Mouse (Mus musculus): ENCODE data around the gene 4932438H23Rik.
"Not testable (repeated sequence)": the region's sequence is repeated elsewhere in the genome, so short reads cannot be mapped to it uniquely, and the experiment has no call there.

4932438H23Rik gene

DNA sequence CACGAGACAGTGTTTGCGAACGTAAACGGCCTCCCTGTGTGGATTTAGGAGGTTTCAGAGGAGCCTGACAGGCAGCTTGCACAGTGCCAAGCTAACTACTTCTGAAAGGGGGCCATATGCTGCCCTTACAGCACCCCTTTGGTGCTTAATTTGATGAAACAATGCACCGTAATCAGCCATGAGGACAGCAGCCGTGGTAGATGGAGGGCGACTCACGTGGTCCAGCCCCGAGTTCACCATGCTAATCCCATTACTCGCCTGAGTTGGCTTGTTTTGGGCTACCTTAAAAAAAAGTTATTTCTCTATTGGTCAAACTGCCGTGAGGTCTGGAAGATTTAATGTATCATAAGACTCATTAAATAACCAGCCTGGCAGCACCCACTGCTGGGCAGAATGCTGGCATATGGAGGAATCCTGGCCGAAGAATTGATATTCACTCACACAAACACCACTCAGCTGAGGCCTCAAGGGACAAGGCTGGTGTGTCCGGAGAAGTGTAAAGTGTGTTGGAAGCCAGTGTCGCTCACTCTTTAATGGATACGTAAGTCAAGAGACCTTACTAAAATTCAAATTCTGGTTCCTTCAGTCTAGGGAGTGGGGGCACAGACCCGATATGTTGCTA lies 4.6 kb upstream of the 4932438H23Rik start:
- no peak for DNase-seq (ENCODE audit: low spot score)

DNA sequence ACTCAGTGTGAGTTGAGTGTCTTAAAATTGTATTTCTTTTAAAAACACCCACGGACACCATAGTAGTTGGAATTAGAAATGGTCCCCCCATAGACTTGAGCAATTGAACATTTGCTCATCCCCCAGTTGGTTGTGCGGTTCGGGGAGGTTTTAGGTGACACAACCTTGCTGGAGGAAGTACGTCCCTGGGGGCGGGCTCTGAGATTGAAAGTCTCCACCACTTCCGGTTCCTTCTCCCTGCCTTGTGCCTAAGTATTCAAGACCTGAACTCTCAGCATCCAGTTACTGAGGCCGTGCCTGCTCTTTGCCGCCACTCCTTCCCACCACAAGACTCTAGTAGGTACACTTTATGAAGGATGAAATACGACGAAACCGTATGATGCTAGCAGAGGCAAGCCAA lies 2.9 kb upstream of the 4932438H23Rik start:
- no peak for DNase-seq (ENCODE audit: low spot score)

DNA sequence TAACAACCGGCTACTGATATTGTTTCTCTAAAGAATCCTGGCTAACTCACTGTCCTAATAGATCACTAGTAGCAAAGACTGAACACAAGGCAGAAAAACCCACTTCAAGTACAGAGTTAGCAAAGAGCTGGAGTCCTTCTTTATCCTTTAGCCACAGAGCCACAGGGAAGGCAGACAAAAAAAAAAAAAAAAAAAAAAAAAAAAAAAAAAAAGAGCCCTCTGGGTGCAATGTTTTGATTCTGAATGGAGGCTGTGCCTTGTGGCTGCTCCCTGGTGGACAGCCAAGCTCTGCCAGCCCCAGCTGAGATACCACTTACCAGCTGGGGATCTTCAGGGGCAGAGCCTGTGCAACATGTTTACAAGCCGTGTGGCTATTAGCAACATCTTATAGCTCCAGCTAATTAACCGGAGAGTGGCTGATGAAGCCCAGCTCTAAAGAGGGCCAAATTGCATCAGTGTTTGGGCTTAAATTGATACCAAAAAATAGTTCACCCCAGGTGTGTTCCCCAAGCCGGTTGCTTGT lies 2.1 kb upstream of the 4932438H23Rik start:
- DNase-seq (ENCODE audit: low spot score): no peak

DNA sequence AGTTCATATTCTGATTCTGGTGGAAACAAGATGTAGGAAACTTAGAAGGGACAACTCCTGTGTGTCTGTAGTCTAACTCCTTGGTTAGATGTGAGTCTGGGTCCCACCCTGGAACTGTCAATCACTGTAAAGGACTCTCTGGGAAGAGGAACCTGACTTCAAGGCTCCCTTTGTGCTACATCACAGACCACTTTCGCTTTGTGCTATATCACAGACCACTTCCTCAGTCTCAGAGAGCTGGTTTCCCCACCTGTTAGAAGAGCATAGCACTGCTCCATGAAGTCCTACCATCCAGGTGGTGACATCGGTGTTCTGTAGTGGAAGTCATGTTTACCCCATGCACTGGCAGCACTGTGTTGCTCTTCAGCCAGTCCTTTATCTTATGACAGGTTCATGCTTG lies 1.1 kb upstream of the 4932438H23Rik start:
- no peak for DNase-seq (ENCODE audit: low spot score)

DNA sequence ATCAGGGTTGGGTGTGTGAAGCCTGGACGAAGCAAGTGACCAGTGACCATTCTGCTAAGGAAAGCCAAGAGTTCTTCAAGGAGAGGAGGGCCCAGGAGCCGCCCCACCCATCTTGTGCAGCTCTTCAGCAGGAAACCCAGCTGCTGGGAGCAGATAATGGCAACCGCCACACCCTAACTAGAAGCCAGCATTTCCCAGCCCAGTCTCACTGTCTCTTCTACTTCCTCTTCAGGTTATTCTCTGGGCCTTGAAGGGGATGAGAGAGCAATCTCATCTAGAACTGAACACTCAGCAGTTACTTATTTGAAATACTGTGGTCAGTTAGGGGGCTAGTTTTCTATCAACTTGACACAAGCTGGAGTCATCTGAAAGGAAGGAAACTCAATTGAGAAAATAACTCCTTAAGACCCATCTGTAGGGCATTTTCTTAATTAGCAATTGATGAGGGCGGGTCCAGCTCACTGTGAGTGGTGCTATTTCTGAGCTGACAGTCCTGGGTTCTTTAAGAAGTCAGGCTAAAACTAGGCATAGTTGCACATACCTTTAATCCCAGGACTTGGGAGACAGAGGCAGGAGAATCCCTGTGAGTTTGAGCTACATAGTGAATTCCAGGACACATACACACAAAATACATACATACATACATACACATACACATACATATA lies 8.1 kb downstream of the 4932438H23Rik start:
- no peak for DNase-seq (ENCODE audit: low spot score)

DNA sequence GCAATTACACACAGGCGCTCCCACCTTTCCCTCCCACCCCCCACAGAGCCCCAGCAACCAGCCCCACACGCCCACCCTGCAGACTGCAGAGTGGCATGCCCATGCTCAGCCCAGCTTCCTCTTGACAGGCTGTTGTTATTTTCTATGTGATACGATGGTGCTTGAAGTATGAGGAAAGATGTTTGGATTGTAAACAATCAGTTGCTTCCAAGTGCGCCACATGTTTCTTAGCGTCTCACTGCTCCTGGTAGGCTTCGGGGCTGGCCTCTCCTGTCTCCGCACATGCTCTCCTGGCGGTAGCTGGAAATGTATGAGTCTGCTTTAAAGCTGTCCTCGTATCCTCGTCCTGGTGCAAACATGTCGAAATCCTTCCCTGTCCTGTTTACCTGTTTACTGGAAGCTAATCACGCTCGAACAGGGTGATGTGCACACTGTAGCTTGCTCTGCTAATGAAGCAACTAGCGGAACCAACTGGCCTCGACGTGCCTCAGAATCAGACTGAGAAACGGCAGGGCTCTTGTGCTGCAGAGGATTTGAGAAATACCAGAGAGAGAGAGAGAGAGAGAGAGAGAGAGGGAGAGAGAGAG lies 9.6 kb downstream of the 4932438H23Rik start:
- no peak for DNase-seq (ENCODE audit: low spot score)

DNA sequence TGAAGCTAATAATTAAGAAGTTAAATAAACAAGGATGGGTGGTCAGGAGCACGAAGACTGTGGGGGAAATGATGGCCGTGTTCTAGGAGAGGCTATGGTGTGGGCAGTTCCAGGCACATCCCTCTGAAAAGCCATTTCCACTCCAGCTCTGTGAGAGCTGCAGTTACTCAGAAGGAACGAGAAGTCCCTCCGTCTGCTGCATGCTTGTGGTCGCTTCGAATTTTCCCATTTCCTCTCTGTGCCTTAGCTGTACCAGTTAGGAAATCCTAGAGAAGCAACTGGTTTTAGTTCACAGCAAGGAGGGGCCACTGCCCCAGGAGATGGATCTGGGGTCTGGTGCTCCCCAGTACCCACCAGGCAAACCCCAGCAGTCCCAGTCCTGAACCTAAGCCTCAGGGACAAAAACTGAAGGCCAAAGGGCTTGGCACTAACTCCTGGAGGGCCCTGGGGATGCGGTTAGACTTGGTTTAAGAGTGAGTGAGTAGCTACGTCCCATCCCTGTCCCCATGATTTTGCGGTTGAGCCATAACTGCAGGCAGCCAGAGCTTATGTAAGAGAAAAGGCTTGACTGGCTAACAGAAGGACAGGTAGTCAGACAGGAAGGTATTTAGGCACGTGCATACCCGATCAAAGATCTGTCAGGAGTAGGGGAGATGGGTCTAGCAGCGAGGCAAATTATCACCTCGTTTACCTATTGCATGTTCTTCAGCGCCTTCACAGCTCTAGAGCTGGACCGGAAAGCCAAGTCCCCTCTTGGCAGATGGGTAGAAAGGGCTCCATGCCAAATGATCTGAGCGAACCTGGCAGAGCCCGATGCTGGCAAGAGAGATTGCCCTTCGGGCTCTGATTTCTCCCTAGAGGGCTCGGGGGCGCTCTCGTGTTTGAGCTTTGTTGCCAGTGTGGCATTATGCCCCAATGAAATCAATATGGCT lies 10.3 kb downstream of the 4932438H23Rik start:
- no peak for DNase-seq (ENCODE audit: low spot score)

DNA sequence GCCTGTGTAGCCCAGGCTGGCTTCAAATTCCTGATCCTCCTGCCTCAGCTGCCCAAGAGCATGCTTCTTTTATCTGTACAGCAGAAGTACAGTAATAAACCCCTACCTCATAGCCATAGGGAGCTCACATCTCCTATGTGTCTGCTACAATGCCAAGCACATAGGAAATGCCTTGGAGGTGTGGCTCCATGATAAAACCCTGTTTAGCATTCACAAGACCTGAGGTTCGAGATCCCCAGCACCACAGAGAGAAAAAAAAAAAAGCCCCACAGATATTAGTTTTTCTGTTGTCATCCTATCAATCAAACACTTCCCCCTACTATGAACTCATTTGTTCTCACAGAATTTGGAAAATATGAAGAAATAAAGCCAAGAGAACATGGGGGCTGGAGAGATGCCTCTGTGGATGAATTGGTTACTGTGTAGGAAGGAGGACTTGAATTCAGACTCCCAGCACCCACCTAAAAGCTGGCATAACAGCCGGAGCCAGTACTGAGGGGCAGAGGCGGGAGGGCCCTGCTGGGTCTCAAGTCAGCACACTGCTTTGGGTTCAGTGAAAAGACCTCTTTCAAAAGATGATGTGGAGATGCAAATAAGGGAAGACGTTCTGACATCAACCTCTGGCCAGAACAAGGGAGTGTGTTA lies 11.8 kb downstream of the 4932438H23Rik start:
- DNase-seq (ENCODE audit: low spot score): no peak

DNA sequence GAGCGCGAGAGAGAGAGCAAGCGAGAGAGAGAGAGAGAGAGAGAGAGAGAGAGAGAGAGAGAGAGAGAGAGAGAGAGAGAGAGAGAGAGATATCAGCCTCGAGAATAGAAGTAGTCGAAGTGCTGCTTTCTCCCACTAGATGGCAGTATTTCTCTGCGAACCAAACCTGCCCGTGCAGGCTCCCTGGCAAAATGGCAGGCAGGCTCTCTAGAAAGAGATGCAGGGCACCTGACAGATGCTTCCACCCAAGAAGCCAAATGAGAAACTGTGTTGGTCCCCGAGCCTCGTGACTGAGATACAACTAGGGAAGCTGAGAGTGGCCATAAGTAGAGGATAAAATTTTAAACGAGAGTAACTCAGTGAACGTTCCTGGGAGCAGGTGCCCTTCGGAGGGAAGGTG lies 13.4 kb downstream of the 4932438H23Rik start:
- peak; percentile 71 for DNase-seq (ENCODE audit: low spot score)

DNA sequence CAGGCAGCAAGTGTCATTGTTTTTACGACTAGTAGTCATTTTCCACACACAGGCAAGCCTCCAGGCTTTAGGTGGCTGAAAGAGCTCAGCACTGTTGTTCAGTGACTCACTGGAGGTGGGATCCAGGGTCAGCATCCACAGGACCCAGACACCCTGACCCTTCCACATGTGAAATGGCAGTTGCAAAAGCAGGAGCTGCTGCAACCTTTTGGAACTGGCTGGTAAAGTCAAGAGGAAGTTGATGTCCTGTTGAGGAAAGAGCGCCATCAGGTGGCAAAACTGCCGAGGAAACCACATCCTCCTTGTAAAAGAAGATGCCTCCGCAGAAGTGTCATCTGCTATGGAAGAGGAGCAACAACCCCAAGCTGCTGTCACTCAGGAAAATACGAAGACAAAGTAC lies 18.7 kb downstream of the 4932438H23Rik start:
- peak; percentile 16 for DNase-seq (ENCODE audit: low spot score)

DNA sequence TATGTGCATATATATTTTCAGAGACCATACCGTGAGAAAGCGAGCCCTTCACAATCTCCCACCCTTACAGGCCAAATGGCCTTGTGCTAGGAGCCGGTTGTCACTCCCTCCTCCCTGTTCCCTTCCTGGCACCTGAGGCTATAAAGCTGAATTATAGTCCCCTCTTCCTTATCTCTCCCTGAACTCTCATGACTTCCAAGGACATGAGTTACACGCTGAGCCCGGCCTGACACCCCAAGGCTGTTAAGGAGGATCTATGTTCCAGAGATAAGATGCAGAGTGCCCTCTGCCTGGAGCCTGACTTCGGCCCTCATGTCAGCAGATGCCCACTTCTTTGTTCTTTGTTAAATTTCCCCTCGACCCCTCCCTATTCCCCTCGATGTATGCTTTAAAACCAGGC lies 19.5 kb downstream of the 4932438H23Rik start:
- DNase-seq (ENCODE audit: low spot score): not testable (repeated sequence)

DNA sequence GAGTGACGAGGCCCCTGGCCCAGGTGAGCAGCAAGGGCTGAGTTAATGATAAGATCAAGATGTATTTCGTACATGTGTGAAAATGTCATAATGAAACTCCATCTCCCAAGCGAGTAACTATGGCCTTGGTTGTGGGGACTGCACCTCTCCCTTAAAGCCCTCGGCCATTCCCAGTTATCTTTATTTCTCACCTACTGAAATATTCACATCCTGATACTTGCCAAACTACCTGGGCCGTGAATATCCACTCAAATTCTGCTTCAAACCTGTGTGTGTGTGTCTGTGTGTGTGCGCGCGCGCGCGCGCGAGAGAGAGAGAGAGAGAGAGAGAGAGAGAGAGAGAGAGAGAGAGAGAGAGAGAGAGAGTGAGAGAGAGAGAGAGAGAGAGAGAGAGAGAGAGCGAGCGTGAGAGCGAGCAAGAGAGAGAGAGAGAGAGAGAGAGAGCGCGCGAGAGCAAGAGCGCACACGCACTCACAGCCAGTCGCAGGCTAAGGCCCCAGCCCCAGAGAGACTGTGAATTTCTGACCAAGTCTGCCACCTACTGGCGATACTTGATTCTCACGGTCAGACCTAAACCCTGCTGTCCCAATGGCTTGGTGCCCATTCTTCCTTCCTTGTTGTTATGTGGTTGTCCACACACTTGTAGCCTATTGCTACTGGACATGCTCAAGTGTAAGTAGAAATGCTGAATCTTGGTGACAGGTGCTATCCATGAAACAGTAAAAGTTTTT lies 21.6 kb downstream of the 4932438H23Rik start:
- DNase-seq (ENCODE audit: low spot score): peak; percentile 91

DNA sequence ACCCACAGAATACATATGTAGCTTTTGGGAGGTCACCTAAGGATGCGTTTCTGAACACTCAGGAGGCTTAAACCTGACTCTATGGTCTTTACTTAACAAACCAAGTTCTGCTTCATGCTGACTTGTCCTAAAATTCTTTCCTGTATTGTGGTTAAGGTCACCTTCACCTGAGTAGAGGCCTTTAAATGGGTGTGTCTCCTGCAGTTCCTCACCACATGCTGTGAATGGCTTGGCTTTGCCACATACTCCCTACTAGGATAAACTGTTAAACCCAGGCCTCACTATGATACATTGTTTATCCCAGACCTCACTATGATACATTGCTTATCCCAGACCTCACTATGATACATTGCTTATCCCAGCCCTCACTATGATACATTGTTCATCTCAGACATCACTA lies 22.7 kb downstream of the 4932438H23Rik start:
- DNase-seq (ENCODE audit: low spot score): no peak

DNA sequence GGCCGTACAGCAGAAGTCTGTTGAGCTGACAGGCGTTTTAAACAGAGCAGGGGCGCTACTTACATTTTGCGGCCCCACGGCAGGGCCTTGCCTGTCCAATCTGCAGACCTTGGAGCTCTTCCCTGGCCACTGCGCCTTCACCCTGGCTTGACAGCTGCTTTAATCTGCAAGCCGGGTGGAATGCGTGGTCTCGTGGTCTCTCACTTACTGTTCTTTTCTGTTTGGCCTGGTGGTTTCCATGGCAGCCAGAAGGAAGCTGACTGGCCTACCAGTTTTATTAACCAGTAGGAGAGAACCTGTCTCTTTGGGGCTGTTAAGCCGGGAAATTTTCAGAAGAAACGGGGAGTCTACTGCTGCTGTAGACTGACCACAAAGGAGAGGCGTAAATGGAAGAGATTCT lies 26.0 kb downstream of the 4932438H23Rik start:
- no peak for DNase-seq (ENCODE audit: low spot score)

DNA sequence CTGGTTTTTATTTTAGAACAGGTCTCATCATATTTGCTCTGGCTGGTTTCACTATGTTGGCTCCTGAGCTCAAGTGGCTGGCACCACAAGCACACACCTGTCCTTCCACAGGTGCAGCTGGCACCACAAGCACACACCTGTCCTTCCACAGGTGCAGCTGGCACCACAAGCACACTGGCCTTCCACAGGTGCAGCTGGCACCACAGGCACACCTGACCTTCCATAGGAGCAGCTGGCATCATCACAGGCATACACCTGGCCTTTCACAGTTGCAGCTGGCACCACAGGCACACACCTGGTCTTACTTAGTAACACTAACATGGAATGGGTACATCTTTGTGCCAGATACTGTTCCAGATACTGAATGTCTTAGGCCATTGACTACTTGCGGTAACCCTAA lies 27.8 kb downstream of the 4932438H23Rik start:
- no peak for DNase-seq (ENCODE audit: low spot score)

DNA sequence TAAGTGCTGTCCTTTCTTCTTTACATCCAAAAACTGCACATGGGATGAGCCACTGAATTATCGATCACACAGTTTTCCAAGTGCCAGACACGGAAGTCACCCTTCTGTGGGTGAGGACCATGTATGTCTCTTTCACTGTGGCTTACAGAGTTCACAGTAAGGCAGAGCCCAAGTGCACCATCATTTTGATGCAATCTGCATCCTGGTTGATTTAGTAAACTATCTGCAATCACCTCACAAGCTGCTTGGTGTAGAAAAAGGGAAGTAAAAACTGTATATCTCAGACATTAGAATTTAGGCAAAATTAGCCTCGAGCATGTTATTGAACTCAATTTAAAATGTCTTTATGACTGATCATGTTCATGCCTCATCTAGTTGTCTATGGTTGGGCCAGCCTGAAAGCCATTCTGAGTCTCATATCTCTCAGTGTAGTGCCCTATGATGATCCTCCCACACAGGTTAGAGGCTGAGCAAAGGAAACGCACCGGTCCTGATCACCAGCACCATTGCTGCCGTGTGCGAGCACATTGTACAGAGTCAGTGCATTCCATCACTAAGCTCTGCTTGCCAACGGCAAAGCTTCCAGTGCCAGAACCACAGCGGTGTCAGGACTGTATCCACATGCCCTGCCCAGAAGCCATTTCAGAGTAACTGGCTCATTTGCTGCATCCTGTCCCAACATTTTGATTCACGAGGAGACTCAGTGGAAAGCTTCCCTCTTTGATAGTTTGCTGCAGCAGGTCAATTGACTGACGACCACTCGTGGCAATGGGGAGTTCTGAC lies 30.1 kb downstream of the 4932438H23Rik start:
- DNase-seq (ENCODE audit: low spot score): no peak

DNA sequence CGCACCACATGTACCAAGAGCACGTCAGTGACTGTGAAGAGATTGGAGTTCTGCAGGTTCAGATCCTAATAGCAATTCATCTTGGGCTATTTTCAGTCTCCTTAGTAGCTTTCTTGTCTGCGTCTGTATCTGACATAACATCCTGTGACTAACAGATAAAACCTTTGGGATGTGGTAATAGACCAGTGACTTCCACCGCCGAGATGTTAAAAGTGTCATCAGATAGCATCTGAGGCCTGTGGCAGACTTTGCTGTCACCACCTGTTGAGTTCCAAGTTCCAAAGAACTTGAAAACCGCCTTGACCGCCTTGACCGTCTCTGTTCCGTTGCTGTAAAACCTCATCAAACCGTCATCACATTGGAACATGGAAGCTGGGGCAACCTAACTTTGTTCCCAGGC lies 31.1 kb downstream of the 4932438H23Rik start:
- no peak for DNase-seq (ENCODE audit: low spot score)

DNA sequence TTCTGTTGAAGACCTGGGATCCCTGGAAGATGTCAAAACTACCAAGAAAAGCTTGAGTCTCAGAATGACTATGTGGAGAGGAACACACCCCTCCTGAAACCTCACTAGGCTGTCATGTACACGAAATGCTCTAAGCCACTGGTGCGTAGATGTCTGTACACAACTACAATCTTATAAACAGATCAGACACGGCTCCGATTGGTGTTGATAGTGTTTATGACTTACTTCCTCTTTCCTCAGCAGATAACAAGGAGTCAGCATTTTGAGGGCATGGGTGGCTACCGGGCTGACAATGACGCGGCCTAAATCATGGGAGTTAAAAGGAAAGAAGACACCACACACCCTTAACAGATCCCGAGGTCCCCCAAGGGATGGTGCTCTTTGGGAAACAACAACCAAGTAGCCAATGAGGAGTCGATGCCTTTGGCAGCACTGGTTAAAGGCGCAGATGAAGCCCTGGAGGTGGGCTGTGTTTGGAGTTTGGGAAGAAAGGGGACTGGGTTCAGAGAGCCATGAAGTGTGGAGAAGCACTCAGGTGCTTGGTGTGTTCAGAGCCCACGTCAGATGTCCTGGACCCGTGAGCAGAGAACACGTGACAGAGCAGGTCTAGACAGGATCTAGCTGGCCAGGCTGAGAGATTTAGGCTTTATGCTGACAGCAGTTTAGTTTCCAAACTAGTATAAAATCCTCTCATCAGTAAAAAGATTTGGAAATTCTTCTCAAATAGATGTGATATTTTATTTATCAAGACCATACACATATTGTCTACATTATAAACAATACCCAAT lies 33.2 kb downstream of the 4932438H23Rik start:
- no peak for DNase-seq (ENCODE audit: low spot score)

DNA sequence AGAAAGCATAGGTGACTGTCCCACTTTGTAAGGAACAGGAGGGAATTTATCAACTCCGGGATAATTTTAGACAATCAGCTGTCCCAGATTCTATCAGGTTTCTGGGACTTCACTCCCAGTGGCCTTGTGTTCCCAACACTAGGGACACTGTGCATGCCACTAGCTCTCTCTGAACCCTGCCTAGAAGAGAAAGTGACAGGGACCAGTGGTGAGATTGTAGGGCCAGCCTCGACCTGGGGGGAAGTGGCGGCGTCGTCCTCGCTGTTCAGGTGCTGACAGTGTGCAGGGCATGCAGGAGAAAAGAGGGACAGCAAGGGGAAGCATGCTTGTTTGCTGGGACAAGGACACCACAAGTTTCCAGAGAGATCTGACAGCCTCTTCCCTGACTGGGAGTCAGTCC lies 37.2 kb downstream of the 4932438H23Rik start:
- no peak for DNase-seq (ENCODE audit: low spot score)

DNA sequence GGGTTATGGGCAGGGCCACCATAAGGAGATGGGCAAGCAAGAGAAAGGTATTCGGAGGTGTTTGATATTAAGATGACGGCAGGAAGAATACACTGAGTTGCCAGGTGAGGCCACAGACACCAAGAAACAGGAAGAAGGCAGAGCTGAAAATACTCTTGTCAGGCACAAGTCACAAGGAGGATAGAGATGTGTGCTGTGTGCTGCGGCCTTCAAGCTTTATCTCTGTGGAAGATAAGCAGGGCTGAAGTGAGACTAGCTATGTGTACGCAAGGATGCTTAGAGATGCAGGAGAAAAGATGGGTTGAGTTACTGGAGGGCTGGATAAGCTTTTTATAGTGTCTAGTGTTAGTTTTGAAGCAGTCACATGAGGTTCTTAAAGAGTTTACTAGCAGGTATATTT lies 37.7 kb downstream of the 4932438H23Rik start:
- DNase-seq (ENCODE audit: low spot score): no peak
